Mouse (Mus musculus): ENCODE measurements around the gene H2afy2. TPM values are rescaled to one million over a fixed set of nuclear protein-coding genes. Genes with fewer than 3 reads are reported as not detected.

Gene H2afy2
- polyA plus RNA-seq, 1 experiment from 2014 or later, result 140 TPM

DNA sequence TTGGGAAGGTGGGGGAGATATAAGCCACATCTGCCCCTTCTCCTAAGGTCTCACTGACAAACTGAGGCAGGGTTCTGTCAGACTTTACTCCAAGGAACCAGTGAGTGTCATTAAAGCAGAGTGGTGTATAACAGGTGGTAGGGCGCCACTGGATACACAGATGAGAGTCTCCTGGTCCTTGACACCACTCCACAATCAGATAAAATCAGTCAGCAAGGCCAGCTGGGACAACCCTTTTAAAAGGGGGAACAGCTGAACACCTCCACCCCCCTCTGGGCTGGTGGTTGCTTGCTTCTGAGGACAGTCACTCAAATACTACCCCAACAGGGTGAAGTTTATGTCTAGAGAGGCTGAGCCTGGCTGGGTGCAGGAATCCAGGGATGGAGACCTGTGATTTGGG lies 46.4 kb downstream of the H2afy2 start:
- H3K9ac ChIP-seq (replicated peaks; ENCODE audit: low read length), result no peak overlapping the region
- ATAC-seq (ENCODE audit: low FRiP score, low TSS enrichment), result no peak
- H3K36me3 ChIP-seq (ENCODE audit: insufficient read depth, low read length), result peaks cover 34% of the 10 kb centered on the region
- H3K4me3 ChIP-seq (ENCODE audit: low read length), result no peak overlapping the region
- H3K4me2 ChIP-seq (replicated peaks; ENCODE audit: low read depth, low read length), result no peak overlapping the region
- 89% methylated on average over 1 of the region's 1 CpGs for WGBS
- no peaks in the 10 kb centered on the region; the same call in 1 of the 2 replicates for H3K4me1 ChIP-seq (ENCODE audit: insufficient read depth, low read length)
- H3K27me3 ChIP-seq (ENCODE audit: insufficient read depth, low read length), result no peaks in the 10 kb centered on the region
- H3K9me3 ChIP-seq (ENCODE audit: low read length), result no peaks in the 10 kb centered on the region
- H3K27ac ChIP-seq (ENCODE audit: low read length), result no peak overlapping the region

DNA sequence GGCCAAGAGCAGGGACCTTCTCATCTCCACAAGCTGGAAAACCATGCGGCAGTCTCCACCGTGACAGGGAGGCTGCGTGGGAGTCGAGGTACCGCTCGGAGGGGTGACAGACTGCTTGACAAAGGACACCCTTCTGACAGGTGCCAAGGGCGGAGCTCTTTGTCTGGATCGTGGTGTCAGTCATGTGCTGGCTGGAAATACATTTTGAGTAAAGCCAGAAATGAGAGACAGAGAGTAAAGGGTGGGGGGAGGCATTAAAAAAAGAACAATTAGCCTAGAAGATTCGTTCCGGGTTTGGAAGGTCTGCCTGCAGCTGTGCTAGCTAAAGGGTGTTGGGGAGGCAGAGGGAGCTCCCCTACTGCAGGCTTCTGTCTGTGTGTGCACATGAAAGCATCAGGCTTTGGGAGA lies 47.3 kb downstream of the H2afy2 start:
- 39% methylated on average over 10 of the region's 10 CpGs for WGBS
- no peak for ATAC-seq (ENCODE audit: low FRiP score, low TSS enrichment)

DNA sequence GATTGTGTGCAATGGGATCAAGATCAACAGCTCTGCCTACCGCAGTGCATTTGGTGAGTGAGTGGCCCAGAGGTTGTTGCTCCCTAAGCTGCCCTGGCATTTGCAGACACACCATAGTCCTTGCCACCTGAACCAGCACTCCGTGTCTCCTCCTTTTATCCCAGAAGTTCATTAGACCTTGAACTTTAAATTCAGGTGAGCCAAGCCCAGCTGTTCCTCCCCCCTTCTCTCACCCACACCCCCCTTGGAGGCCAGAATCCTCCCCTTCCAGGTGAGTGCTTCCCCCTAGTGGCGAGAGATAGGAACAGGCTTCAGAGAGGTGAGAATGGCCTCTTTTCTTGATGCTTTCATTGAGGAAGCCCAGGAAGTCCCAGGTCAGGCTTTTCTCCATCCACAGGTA lies 49.6 kb downstream of the H2afy2 start:
- peaks cover 14% of the 10 kb centered on the region for H3K36me3 ChIP-seq (ENCODE audit: insufficient read depth, low read length)
- peaks cover 6% of the 10 kb centered on the region; the same call in 1 of the 2 replicates for H3K4me1 ChIP-seq (ENCODE audit: insufficient read depth, low read length)
- H3K9ac ChIP-seq (replicated peaks; ENCODE audit: low read length), result no peak overlapping the region
- ATAC-seq (ENCODE audit: low FRiP score, low TSS enrichment), result no peak
- no peak overlapping the region for H3K4me2 ChIP-seq (replicated peaks; ENCODE audit: low read depth, low read length)
- no peak overlapping the region for H3K27ac ChIP-seq (ENCODE audit: low read length)
- 43% methylated on average over 3 of the region's 3 CpGs for WGBS
- no peak overlapping the region for H3K4me3 ChIP-seq (ENCODE audit: low read length)
- H3K9me3 ChIP-seq (ENCODE audit: low read length), result no peaks in the 10 kb centered on the region
- H3K27me3 ChIP-seq (ENCODE audit: insufficient read depth, low read length), result no peaks in the 10 kb centered on the region

More for the DNA sequence above, 47.3 kb downstream of the H2afy2 start:
- Histone ChIP-seq H3K9ac (replicated peaks; ENCODE audit: low read length) (no peak overlapping the region), H3K36me3 (ENCODE audit: insufficient read depth, low read length) (peaks cover 27% of the 10 kb centered on the region), H3K27me3 (ENCODE audit: insufficient read depth, low read length) (no peaks in the 10 kb centered on the region), H3K27ac (ENCODE audit: low read length) (no peak overlapping the region), H3K4me3 (ENCODE audit: low read length) (no peak overlapping the region), H3K9me3 (ENCODE audit: low read length) (no peaks in the 10 kb centered on the region), H3K4me1 (ENCODE audit: insufficient read depth, low read length) (peaks cover 6% of the 10 kb centered on the region; the same call in 1 of the 2 replicates), H3K4me2 (replicated peaks; ENCODE audit: low read depth, low read length) (no peak overlapping the region)

DNA sequence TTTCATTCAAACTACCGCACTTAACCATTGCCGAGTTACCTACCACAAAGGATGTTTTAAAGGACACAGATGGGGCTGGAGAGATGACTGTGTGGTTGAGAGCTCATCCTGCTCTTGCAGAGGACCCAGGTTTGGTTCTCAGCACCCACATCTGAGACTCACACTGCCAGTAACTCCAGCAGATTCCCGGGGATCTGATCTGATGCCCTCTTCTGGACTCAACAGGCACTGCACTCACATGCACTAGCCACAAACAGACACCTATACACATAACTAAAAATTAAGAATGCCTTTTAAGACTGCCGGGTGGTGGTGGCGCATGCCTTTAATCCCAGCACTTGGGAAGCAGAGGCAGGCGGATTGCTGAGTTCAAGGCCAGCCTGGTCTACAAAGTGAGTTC lies 53.8 kb downstream of the H2afy2 start:
- no peak overlapping the region for H3K27ac ChIP-seq (ENCODE audit: low read length)
- 95% methylated on average over 6 of the region's 6 CpGs for WGBS
- no peak overlapping the region for H3K4me3 ChIP-seq (ENCODE audit: low read length)
- H3K27me3 ChIP-seq (ENCODE audit: insufficient read depth, low read length), result no peaks in the 10 kb centered on the region
- H3K4me2 ChIP-seq (replicated peaks; ENCODE audit: low read depth, low read length), result no peak overlapping the region
- H3K9ac ChIP-seq (replicated peaks; ENCODE audit: low read length), result no peak overlapping the region
- H3K36me3 ChIP-seq (ENCODE audit: insufficient read depth, low read length), result peaks cover 12% of the 10 kb centered on the region; the same call in 1 of the 2 replicates
- peaks cover 6% of the 10 kb centered on the region; the same call in 1 of the 2 replicates for H3K4me1 ChIP-seq (ENCODE audit: insufficient read depth, low read length)
- no peak for ATAC-seq (ENCODE audit: low FRiP score, low TSS enrichment)
- no peaks in the 10 kb centered on the region for H3K9me3 ChIP-seq (ENCODE audit: low read length)

DNA sequence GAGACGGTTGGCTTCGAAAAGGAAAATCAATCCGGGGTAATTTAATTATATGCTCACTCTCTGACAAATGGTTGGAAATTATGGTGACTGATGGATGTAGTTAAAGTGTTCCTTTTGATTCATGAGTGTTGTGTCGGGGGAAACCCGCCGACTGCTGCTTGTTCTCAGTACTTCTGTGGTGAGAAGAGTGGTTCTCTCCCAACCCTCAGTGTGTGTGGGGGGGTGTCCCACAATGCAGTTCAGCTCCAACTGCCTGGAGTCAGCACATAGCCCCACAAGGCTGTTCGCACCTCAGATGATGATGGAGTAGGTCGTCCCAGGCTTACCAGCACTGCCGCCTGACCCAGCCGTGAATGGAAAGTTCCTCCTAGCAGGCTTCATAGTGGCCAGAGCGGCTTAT lies 54.8 kb downstream of the H2afy2 start:
- H3K4me3 ChIP-seq (ENCODE audit: low read length), result no peak overlapping the region
- ATAC-seq (ENCODE audit: low FRiP score, low TSS enrichment), result no peak
- 37% methylated on average over 11 of the region's 11 CpGs for WGBS
- no peak overlapping the region for H3K4me2 ChIP-seq (replicated peaks; ENCODE audit: low read depth, low read length)
- no peaks in the 10 kb centered on the region for H3K9me3 ChIP-seq (ENCODE audit: low read length)
- no peak overlapping the region for H3K9ac ChIP-seq (replicated peaks; ENCODE audit: low read length)
- no peaks in the 10 kb centered on the region for H3K27me3 ChIP-seq (ENCODE audit: insufficient read depth, low read length)
- peaks cover 6% of the 10 kb centered on the region; the same call in 1 of the 2 replicates for H3K4me1 ChIP-seq (ENCODE audit: insufficient read depth, low read length)
- H3K36me3 ChIP-seq (ENCODE audit: insufficient read depth, low read length), result peaks cover 12% of the 10 kb centered on the region; the same call in 1 of the 2 replicates
- no peak overlapping the region for H3K27ac ChIP-seq (ENCODE audit: low read length)

DNA sequence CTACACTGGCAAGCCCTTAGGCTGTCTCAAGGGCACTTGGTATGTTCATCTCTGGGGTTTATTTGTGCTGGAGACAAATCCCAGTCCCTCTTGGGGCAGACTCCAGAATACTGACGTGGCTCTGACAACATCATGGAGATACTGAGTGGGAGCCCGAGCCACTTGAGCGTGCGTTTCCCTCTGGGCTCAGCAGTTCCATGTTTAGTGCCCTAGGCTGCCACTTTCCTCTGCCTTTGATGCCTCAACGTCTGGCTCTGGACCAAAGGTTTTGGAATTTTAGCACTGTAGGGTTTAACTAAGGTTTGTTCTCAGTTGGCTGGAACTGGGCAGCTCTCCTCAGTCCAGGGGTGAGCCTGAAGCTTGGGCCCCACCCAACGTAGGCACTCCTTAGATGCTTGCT lies 60.7 kb downstream of the H2afy2 start:
- H3K27ac ChIP-seq (ENCODE audit: low read length), result no peak overlapping the region
- no peak overlapping the region for H3K4me3 ChIP-seq (ENCODE audit: low read length)
- ATAC-seq (ENCODE audit: low FRiP score, low TSS enrichment), result no peak
- no peaks in the 10 kb centered on the region for H3K4me1 ChIP-seq (ENCODE audit: insufficient read depth, low read length)
- WGBS, result 63% methylated on average over 6 of the region's 6 CpGs
- no peaks in the 10 kb centered on the region for H3K27me3 ChIP-seq (ENCODE audit: insufficient read depth, low read length)
- no peaks in the 10 kb centered on the region for H3K9me3 ChIP-seq (ENCODE audit: low read length)
- H3K4me2 ChIP-seq (replicated peaks; ENCODE audit: low read depth, low read length), result no peak overlapping the region
- no peak overlapping the region for H3K9ac ChIP-seq (replicated peaks; ENCODE audit: low read length)
- 0 out of 2 replicates have a peak, but pooled peaks cover 6% of the 10 kb centered on the region for H3K36me3 ChIP-seq (ENCODE audit: insufficient read depth, low read length)

DNA sequence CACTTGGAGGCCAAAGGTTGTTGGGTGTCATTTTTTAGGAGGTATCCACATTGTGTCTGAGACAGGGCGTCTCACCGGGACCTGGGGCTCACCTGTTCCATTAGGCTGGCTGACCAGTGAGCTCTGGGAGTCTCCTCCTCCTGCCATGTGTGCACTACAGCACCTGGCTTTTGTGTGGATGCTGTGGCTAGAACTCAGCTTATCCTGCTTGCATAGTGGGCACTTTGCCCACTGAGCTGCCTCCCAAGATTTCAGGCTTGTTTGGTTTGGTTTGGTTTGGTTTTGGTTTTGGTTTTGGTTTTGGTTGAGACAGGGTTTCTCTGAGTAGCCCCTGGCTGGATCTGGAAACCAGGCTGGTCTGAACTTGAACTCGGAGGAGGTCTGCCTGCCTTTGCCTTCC lies 61.7 kb downstream of the H2afy2 start:
- Histone ChIP-seq H3K9me3 (ENCODE audit: low read length) (no peaks in the 10 kb centered on the region), H3K4me2 (replicated peaks; ENCODE audit: low read depth, low read length) (no peak overlapping the region), H3K27me3 (ENCODE audit: insufficient read depth, low read length) (no peaks in the 10 kb centered on the region), H3K4me1 (ENCODE audit: insufficient read depth, low read length) (no peaks in the 10 kb centered on the region), H3K27ac (ENCODE audit: low read length) (no peak overlapping the region), H3K9ac (replicated peaks; ENCODE audit: low read length) (no peak overlapping the region), H3K36me3 (ENCODE audit: insufficient read depth, low read length) (no peaks in the 10 kb centered on the region), H3K4me3 (ENCODE audit: low read length) (no peak overlapping the region)
- WGBS, result 85% methylated on average over 3 of the region's 3 CpGs
- ATAC-seq (ENCODE audit: low FRiP score, low TSS enrichment), result no peak

DNA sequence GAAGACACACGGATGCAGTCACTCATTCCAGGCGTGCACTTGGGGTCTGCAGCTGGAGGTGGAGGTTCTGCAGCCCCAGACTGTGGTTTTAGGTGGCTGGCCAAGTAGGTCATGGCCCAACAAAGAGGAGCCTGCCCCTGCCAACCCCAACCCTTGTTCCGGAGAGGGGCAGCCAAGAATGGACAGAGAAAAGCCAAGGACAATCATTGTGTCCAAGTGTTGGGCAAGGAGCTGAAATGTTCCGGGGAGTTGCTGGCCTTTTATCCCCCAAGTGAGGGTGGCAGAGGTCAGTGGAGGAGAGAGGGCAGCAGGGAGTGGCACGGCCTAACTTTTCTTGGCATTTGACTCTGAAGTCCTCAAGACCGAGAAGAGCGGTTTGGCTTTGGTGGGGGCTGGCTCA lies 63.6 kb downstream of the H2afy2 start:
- H3K4me3 ChIP-seq (ENCODE audit: low read length), result no peak overlapping the region
- no peak overlapping the region for H3K9ac ChIP-seq (replicated peaks; ENCODE audit: low read length)
- no peak overlapping the region for H3K27ac ChIP-seq (ENCODE audit: low read length)
- H3K36me3 ChIP-seq (ENCODE audit: insufficient read depth, low read length), result no peaks in the 10 kb centered on the region
- WGBS, result 81% methylated on average over 7 of the region's 7 CpGs
- H3K27me3 ChIP-seq (ENCODE audit: insufficient read depth, low read length), result no peaks in the 10 kb centered on the region
- no peak overlapping the region for H3K4me2 ChIP-seq (replicated peaks; ENCODE audit: low read depth, low read length)
- ATAC-seq (ENCODE audit: low FRiP score, low TSS enrichment), result no peak
- peaks cover 7% of the 10 kb centered on the region for H3K4me1 ChIP-seq (ENCODE audit: insufficient read depth, low read length)
- no peaks in the 10 kb centered on the region for H3K9me3 ChIP-seq (ENCODE audit: low read length)

DNA sequence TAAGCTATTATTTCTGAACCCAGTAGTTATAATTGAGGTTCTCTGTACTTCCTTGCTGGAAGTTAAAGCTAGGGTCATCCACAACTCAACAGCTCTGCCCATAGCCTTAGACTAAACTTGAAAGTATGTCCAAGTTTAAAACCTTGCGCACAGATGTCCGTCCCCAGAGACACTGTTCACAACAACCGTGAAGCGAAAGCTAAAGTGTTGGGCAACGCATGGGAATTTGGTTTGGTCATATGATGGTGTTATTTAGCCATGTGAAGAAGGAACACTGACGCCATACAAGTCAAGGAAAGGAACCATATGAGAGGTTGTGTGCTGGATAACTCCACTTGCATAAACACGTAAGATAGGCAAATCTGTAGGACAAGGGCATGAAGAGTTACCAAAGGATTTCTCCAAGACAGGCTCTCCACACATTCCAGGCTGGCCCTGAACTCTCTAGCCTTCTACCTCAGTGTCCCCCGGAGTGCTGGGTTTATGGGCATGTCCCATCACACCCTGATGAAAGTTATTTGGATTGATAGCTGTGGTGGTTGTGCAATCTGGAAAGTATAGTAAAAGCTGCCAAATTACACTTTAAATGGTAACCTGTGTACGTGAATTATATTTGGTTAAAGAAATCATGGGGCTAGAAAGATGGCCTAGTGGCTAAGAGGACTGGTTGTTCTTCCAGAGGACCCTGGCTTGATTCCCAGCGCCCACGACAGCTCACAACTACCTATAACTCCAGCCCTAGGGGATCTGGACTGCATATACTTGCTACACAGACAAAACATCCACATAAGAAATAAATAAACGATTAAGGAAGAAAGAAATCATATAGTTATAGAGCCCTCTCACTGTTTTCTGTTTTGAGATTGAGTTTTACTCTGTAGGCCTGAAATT lies 66.3 kb downstream of the H2afy2 start:
- Histone ChIP-seq H3K4me3 (ENCODE audit: low read length) (no peak overlapping the region), H3K4me2 (replicated peaks; ENCODE audit: low read depth, low read length) (no peak overlapping the region), H3K4me1 (ENCODE audit: insufficient read depth, low read length) (peaks cover 10% of the 10 kb centered on the region), H3K9ac (replicated peaks; ENCODE audit: low read length) (no peak overlapping the region), H3K9me3 (ENCODE audit: low read length) (no peaks in the 10 kb centered on the region), H3K27ac (ENCODE audit: low read length) (no peak overlapping the region), H3K36me3 (ENCODE audit: insufficient read depth, low read length) (no peaks in the 10 kb centered on the region), H3K27me3 (ENCODE audit: insufficient read depth, low read length) (no peaks in the 10 kb centered on the region)
- 90% methylated on average over 12 of the region's 12 CpGs for WGBS
- ATAC-seq (ENCODE audit: low FRiP score, low TSS enrichment), result no peak

Data from kidney, embryonic 16.5 days (tissue).